Mouse (Mus musculus) embryo, embryonic 9.5 days (tissue): ENCODE measurements around the gene Macrod2.

Experiments
- DNase-seq: peaks from one replicate; pipeline ENCODE4 v3.0.0-alpha.2; 2017; ENCODE audit errors: extremely low spot score

Gene Macrod2

GRCm38 (mm10) chr2:140793886-140794608 lies 398.9 kb downstream of the Macrod2 start:
- DNase-seq = no peak

- DNase-seq = no peak
Measured at GRCm38 (mm10) chr2:140811693-140812092, 416.6 kb downstream of the Macrod2 start.

GRCm38 (mm10) chr2:140819391-140820120 lies 424.4 kb downstream of the Macrod2 start:
- no peak for DNase-seq

DNA sequence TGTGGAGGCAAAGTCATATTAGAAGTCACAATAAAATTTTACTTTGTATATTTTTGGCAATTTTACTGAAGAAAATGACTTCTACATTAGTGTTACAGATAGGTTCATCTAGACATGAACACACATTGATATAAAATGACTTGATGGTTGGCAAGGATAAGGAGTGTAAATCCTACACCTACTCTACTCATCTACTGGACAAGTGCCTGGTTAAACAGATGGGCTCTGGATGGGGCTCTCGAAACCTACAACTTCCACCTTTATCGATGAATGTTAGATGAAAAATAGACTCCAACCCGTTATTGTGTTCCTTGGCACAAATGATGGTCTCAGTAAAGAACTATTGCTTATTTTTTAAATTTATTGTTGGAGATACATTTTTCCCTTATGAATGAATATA lies 427.3 kb downstream of the Macrod2 start:
- DNase-seq = no peak

- DNase-seq = no peak
Measured at GRCm38 (mm10) chr2:140826241-140826640, 431.1 kb downstream of the Macrod2 start.

GRCm38 (mm10) chr2:140828859-140829258 lies 433.8 kb downstream of the Macrod2 start:
- DNase-seq = no peak

DNA sequence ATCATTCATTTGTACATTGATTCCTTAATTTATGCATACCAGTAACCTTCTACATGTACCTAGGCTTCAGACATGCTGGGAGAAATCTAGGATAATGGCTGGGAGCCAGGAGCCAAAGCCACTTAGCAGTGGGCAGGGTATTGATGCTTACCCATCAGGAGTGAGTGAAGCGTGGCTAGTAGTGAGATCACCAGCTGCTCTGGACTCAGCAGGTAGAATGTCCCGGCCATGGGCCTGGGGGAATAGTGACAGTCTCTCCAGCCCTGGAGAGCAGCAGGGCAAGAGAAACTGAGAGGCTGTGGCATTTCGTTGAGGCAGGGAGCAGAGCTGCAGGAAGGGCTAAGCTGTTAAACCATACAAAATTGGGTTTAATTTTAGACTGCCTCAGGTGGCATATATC lies 435.0 kb downstream of the Macrod2 start:
- DNase-seq = no peak

DNA sequence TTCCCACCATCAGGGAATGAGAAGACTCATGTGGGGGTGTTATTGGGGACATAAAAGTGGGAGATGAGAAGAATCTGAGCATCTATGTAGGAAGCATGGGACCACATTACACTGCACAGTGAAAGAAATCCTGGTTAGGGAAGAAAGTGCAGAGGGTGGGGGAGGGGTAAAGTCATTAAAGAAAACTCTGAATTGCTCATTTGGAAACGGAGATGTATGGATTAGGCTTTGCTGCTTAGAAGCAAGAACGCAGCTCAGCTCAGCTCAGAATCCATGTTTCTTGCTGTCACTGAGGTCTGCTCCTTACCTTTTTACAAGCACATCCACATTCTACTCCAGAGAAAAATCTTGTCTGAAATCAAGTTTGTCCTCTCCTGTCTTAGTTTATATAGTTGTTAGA lies 444.3 kb downstream of the Macrod2 start:
- DNase-seq = no peak

DNA sequence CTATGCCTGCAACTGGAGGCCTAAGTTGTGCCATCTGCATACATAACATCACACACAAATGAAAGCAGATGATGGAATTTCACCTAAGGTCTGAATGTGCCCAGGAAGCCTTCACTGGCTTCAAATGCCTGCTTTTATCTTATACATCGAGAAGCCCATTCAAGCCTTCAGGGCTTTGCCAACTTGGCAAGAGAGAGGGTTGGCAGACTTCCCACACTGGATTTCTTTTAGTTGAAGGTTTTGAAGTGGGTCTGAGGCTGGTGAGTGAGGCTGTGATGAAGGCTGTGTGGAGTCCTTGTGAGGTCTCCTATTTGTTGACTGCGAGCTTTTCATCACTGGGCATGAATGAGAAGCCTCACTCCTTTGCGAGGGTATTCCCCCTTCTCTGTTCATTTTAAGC lies 444.8 kb downstream of the Macrod2 start:
- no peak for DNase-seq

DNA sequence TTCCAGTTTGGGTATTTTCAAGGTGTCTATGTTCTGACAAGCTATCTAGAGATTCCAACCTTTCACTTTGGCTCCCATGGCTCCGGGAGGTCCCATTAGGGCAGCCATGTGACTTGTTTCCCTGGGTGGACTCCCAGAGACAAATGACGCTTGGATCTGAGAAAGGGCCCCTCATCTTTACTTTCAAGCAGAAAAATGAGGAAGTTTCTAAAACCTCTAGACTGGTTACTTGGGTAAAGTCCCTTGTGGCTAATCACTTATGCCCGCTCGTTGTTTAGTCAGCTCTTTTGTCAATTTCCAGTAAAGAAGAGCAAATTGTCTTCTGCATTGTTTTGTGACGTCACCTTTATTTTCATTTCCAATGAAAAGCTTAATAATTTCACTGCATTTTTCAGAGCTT lies 448.9 kb downstream of the Macrod2 start:
- DNase-seq = no peak

- no peak for DNase-seq
Measured at GRCm38 (mm10) chr2:140847817-140848428, 452.8 kb downstream of the Macrod2 start.

- DNase-seq = no peak
Measured at GRCm38 (mm10) chr2:140853538-140853937, 458.4 kb downstream of the Macrod2 start.

DNA sequence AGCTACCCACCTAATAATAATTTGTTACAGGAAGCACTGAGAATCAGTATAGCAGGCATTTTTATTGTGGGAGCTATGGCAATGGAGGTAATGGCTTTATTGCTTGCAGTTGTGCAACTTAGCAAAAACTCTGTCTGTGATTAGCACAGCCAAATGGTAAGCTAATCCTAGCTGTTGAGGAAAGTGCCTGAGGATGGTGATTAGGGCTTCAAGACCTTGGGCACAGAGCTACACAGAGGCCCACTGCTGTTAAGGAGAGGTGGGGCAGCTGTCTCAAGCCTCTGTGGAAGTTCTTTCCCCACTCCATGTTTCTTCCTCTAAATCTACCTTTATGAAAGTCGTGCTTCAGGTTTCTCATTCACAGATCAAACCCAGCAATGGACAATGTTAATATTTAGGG lies 466.2 kb downstream of the Macrod2 start:
- DNase-seq = no peak

- no peak for DNase-seq
Measured at GRCm38 (mm10) chr2:140862736-140863135, 467.6 kb downstream of the Macrod2 start.

DNA sequence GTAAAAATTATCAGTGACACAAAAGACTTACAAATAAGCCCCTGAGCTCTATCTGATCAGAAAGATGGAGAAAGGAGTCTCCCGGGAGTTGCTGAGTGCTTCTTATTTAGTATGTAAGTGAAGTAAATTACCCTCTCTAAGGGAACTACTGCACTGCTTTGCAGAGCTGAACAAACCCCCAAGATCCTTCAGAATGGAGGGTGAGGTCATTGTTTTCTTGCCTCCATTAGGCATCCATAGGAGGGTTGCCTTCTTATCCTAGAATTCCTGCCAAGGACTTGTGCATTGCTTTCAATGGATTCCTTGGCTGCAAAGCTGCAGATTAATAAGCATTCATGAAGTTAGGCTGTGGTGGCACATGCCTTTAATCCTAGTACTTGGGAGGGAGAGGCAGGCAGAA lies 470.5 kb downstream of the Macrod2 start:
- no peak for DNase-seq

DNA sequence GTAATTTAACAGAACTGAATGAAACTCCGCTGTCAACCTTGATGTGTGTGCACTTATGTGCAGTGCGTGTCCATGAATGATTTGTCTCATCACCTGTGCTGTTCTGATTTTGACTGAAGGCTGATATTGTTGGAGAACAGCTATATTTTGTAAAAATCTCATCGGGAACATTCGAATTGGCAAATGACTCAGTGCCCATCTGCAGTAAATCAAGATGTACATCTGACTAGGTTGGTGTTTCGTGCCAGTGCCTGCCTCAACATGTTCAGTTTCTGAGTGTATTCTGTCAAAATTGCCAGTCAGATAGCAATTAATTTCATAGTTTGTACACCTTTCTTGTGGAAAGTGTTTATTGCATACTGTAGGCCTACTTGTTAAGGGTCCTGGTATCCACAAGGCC lies 472.0 kb downstream of the Macrod2 start:
- no peak for DNase-seq

GRCm38 (mm10) chr2:140885176-140885575 lies 490.1 kb downstream of the Macrod2 start:
- no peak for DNase-seq

- DNase-seq = no peak
Measured at GRCm38 (mm10) chr2:140890683-140891082, 495.6 kb downstream of the Macrod2 start.

- DNase-seq = no peak
Measured at GRCm38 (mm10) chr2:140896396-140897082, 501.4 kb downstream of the Macrod2 start.

DNA sequence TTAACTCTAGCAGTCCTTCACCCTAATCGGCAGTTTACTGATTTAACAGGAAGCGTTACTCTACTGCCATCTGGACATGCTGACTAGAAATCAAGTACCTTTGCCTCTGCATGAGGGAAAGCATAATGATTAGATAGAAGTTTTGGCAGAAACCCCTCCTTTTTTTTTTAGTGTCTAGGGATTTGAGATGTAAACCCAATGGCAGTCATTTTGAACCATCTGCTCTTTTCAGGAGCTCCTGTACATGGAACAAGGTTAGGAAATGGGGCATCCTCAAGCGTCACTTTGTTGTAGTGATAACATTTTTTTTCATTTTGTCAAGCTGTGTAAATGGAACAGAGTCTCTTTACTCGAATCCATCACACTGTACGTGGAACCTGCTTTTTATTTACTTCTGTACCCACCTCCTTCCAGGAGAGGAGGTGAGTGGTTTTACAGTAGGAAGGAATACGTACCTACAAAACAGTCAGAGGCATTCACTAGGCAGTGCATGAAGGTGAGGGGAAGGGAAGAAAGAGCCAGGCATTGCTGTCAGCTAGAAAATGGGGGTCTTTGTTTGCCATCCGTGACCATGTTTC lies 503.4 kb downstream of the Macrod2 start:
- DNase-seq = no peak

GRCm38 (mm10) chr2:140905331-140905730 lies 510.2 kb downstream of the Macrod2 start:
- no peak for DNase-seq

DNA sequence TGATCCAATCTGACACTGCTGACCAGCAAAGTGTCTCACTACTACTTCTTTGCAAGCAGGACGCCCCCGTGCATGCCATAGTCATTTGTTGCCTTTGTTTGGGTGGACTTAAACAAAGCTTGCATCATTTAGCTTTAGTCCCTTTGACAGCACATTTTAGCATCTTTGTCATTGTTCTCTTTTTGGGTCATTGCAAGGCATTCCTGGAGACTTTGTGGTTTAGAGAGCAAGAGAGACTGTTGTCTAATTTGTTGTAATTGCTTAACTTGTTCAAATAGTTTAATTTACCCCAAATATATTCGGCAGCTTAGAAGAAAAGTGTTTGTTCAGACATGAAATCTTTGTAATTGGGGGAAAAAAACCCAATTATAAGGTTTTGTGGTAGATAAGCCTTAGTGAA lies 511.0 kb downstream of the Macrod2 start:
- DNase-seq = no peak
